Mouse (Mus musculus): Measurements from ENCODE around the gene Csk. TPM values are rescaled to one million over a fixed set of nuclear protein-coding genes. Genes with fewer than 3 reads are reported as not detected.

Csk gene
- polyA plus RNA-seq, 1 experiment, result 51.2 TPM

DNA sequence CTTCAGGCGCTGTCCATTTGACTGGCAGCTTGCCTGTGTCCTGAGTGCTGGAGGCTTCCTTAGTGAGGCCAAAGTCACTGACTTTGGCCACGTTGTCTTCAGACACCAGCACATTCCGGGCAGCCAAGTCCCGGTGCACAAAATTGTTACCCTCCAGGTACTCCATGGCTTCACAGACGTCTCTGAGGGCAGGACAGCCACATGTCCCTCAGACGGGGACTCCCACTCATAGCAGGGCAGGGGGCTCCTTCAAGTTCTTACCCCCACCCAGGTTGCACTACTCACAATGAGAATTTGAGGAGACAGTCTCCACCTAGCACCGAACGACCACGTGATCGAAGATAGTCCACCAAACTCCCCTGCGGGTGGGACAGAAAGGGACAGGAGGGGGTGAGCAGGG, 25.5 kb downstream of the Csk start:
- no peak overlapping the region for H3K27ac ChIP-seq (ENCODE audit: insufficient read depth, low read length)
- no peak for TF ChIP-seq POLR2A (IDR thresholded peaks at IDR 0.05; ENCODE audit: low read depth, low read length)
- no peak for TF ChIP-seq CTCF (IDR thresholded peaks at IDR 0.05; ENCODE audit: borderline replicate concordance, insufficient read depth, low read length)

DNA sequence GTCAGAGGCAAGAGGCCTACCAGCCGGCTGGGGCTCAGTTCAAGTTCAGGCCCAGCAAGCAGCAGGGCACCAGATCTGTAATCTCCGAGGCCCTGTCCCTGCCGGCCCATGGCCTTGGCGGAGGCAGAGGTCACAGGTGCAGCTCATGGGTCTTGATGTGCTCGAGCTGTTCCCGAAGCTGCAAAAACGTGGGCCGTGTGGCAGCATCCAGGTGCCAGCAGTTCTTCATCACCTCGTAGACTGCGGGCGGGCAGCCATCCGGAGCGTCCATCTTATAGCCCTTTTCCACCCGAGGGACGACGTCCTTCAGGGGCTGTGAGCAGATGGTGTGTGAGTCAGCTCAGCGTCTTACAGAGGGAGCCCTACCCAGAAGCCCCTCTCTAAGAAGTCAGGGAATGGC, 26.2 kb downstream of the Csk start:
- Histone ChIP-seq H3K4me1 (ENCODE audit: control insufficient read depth, insufficient read depth, low read length) (peaks cover 8% of the 10 kb centered on the region), H3K4me3 (ENCODE audit: insufficient read depth, low read length) (no peak overlapping the region), H3K27ac (ENCODE audit: insufficient read depth, low read length) (no peak overlapping the region)
- no peak for TF ChIP-seq CTCF (IDR thresholded peaks at IDR 0.05; ENCODE audit: borderline replicate concordance, insufficient read depth, low read length)
- TF ChIP-seq POLR2A (IDR thresholded peaks at IDR 0.05; ENCODE audit: low read depth, low read length), result no peak

More for the DNA sequence above, 25.5 kb downstream of the Csk start:
- Histone ChIP-seq H3K4me1 (ENCODE audit: control insufficient read depth, insufficient read depth, low read length) (peaks cover 8% of the 10 kb centered on the region), H3K4me3 (ENCODE audit: insufficient read depth, low read length) (no peak overlapping the region)

DNA sequence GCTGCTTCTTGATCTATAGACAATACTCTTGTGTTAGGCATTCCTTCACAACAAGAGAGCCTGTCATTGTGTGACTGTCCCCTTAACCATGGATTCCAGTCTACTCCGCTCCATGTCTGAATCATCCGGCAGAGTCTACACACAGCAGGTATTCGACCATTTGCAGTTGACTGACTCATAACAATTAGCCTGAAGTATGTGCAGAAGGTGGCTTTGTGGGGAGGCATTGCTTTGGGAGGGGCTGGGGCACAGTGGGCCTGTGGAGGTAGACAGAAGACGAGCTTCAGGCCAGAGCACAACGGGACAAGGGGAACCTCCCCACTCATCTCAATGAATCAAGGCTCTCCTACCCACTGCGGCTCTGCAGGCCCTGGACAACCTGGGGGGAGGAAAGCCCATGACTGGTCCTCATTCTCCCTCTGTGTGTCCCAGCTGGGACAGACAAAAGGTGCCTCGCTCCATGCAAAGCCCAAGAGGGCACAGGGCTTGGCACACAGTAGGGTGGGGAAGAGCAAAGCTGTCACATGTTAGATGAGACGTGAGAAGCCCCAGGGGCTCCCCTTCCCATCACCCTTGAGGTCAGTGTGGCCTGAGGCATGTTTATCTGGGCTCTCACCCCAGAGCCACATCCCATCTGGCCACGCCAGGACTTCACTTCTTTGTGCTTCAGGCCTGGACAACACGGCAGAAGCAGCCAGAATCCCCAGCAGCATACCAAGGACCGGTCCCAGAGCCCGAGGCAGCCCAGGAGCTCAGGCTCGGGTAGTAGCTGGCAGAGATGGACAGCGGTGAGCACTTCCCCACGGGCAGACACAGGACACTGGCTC, 27.5 kb downstream of the Csk start:
- TF ChIP-seq CTCF (IDR thresholded peaks at IDR 0.05; ENCODE audit: borderline replicate concordance, insufficient read depth, low read length) (no peak), POLR2A (IDR thresholded peaks at IDR 0.05; ENCODE audit: low read depth, low read length) (no peak)
- H3K27ac ChIP-seq (ENCODE audit: insufficient read depth, low read length), result peak overlapping the region; percentile 12; the same call in 1 of the 2 replicates
- H3K4me3 ChIP-seq (ENCODE audit: insufficient read depth, low read length), result no peak overlapping the region
- peaks cover 8% of the 10 kb centered on the region for H3K4me1 ChIP-seq (ENCODE audit: control insufficient read depth, insufficient read depth, low read length)

DNA sequence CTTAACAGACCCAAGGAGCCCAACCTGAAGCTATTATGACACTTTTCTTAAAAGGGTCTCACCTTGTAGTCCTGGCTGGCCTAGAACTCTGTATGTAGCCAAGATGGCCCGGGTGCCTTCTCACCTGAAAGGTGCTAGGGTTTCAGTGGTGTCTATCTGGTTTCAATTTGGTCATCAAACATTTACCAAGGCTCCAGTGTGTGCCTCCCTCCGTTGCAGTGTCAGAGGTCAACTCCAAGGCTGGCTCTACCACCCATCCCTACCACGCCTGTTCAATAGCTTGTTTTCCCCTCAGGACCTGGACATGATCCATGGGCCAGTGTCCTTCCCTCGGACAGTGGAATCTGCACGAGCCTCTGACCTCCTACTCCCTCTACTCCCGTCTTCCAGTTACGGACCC, 29.1 kb downstream of the Csk start:
- Histone ChIP-seq H3K4me3 (ENCODE audit: insufficient read depth, low read length) (no peak overlapping the region), H3K4me1 (ENCODE audit: control insufficient read depth, insufficient read depth, low read length) (peaks cover 8% of the 10 kb centered on the region), H3K27ac (ENCODE audit: insufficient read depth, low read length) (no peak overlapping the region)
- TF ChIP-seq POLR2A (IDR thresholded peaks at IDR 0.05; ENCODE audit: low read depth, low read length) (no peak), CTCF (IDR thresholded peaks at IDR 0.05; ENCODE audit: borderline replicate concordance, insufficient read depth, low read length) (no peak)

DNA sequence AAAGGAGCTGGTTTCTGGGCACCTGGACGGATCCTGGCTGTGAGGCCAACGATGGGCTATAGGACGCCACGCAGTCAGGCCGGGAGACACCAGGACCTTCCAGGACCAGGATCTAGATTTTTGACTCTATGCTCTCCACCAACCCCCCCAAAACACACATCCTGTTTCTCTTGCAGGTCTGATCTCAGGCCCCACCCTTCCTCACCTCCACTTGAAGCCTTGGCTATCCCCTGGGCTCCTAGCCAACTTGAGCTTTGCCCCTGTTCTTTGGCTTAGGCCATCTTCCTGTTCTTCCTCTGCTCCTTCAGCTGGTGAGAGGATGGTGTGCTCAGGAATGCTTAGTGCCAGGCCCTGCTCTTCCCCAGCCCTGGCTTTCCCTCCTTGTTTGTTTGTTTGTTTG, 32.8 kb downstream of the Csk start, which contains the start of gene Lman1l:
TSS of gene Lman1l (minus strand) at position 101 of the 400 bp plus-strand sequence.
- TF ChIP-seq CTCF (IDR thresholded peaks at IDR 0.05; ENCODE audit: borderline replicate concordance, insufficient read depth, low read length), result no peak
- no peak for TF ChIP-seq POLR2A (IDR thresholded peaks at IDR 0.05; ENCODE audit: low read depth, low read length)
- H3K27ac ChIP-seq (ENCODE audit: insufficient read depth, low read length), result no peak within 1 kb of the TSS
- no peak within 1 kb of the TSS for H3K4me3 ChIP-seq (ENCODE audit: insufficient read depth, low read length)
- H3K4me1 ChIP-seq (ENCODE audit: control insufficient read depth, insufficient read depth, low read length), result 0 out of 2 replicates have a peak, but pooled peaks cover 1% of the 10 kb centered on the region

DNA sequence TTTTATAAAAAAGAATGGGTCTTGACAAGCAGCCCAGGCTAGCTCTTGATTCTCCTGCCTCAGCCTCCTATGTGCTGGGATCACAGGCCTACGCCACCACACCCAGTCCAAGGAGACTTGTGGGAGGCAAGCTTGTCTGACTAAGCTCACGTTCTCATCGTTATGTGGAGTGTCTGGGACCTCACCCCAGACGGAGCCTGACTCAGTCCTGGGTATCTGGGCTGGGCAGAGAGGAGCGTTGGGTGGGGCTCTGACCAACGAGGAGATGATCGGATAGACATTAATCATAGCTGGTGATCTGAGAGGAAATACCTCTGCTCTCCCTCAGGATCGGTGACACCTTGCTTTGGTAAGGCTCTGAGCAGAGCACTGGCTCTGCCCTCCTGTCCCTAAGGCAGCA, 34.6 kb downstream of the Csk start:
- Histone ChIP-seq H3K27ac (ENCODE audit: insufficient read depth, low read length) (no peak overlapping the region), H3K4me3 (ENCODE audit: insufficient read depth, low read length) (no peak overlapping the region), H3K4me1 (ENCODE audit: control insufficient read depth, insufficient read depth, low read length) (no peaks in the 10 kb centered on the region)
- TF ChIP-seq POLR2A (IDR thresholded peaks at IDR 0.05; ENCODE audit: low read depth, low read length) (no peak), CTCF (IDR thresholded peaks at IDR 0.05; ENCODE audit: borderline replicate concordance, insufficient read depth, low read length) (no peak)

DNA sequence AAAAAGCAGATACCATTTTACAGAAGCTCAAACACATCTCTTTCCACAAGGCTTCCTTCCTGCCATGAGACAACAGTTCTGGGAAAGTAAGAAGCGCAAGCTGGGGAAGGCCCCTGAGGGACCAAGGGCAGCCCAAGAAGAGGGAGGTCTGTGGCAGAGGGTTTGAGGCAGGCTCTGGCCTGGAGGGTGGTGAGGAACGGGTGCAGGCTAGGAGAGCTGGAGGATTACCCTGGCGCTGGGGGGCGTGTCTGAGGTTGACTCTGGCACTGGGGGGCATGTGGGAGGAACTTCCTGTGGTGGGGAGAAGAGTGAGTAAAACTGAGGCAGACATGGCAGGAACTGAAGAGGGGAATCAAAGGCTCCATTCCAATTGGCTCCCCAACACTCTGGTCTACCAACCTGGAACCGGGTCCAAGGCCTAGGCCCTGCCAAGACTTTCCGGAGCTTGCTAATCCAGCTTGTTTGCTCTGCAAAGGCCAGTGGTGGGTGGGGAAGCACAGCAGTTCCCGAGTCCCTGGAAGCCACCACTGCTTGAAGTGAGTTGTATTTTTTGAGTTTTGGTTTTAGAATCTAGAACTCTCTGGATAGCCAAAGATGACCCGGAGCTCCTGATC, 35.8 kb downstream of the Csk start:
- H3K27ac ChIP-seq (ENCODE audit: insufficient read depth, low read length), result no peak overlapping the region
- 0 out of 2 replicates have a peak, but pooled peaks cover under 1% of the 10 kb centered on the region for H3K4me1 ChIP-seq (ENCODE audit: control insufficient read depth, insufficient read depth, low read length)
- H3K4me3 ChIP-seq (ENCODE audit: insufficient read depth, low read length), result no peak overlapping the region
- TF ChIP-seq POLR2A (IDR thresholded peaks at IDR 0.05; ENCODE audit: low read depth, low read length) (no peak), CTCF (IDR thresholded peaks at IDR 0.05; ENCODE audit: borderline replicate concordance, insufficient read depth, low read length) (no peak)

DNA sequence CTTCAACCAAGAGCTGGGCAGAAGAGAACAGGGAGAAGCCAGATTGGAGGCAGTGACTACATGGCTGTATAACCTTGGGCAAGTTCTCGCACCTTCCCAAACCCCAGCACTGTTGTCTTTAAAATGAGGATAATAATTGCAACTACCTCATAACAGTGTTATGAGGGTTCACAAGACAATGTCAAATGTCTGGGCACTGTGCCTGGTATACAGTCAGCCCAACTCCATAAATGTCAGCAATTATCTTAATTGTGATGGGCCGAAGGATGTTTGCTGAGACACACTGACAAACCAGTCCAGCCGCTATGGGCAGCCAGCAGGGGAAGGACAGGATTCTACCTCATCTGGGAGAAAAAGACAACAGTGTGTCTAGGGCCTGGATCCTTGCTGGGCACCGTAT, 38.6 kb downstream of the Csk start:
- no peak overlapping the region for H3K27ac ChIP-seq (ENCODE audit: insufficient read depth, low read length)
- no peak for TF ChIP-seq POLR2A (IDR thresholded peaks at IDR 0.05; ENCODE audit: low read depth, low read length)
- TF ChIP-seq CTCF (IDR thresholded peaks at IDR 0.05; ENCODE audit: borderline replicate concordance, insufficient read depth, low read length), result no peak
- no peak overlapping the region for H3K4me3 ChIP-seq (ENCODE audit: insufficient read depth, low read length)
- 0 out of 2 replicates have a peak, but pooled peaks cover 2% of the 10 kb centered on the region for H3K4me1 ChIP-seq (ENCODE audit: control insufficient read depth, insufficient read depth, low read length)

DNA sequence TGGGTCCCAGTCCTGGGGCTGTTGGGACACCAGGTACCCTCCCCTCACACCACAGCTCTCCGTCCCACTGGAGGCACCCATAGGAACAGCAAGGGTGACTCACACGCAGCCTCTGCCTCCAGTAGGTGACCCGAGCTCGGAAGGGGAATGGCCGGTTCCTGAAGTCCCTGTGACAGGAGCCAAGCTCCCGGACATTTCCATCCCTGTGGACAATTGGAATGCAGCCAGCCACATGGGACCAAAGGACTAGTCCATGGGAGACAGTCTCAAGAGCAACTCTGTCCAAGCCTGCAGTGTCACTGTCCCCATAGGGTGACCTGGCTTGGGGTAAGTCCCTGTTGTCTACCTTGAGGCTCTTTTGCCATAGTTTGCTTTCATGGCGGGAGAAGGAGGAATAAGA, 39.5 kb downstream of the Csk start:
- Histone ChIP-seq H3K4me3 (ENCODE audit: insufficient read depth, low read length) (no peak overlapping the region), H3K27ac (ENCODE audit: insufficient read depth, low read length) (no peak overlapping the region), H3K4me1 (ENCODE audit: control insufficient read depth, insufficient read depth, low read length) (0 out of 2 replicates have a peak, but pooled peaks cover 2% of the 10 kb centered on the region)
- no peak for TF ChIP-seq CTCF (IDR thresholded peaks at IDR 0.05; ENCODE audit: borderline replicate concordance, insufficient read depth, low read length)
- TF ChIP-seq POLR2A (IDR thresholded peaks at IDR 0.05; ENCODE audit: low read depth, low read length), result no peak

DNA sequence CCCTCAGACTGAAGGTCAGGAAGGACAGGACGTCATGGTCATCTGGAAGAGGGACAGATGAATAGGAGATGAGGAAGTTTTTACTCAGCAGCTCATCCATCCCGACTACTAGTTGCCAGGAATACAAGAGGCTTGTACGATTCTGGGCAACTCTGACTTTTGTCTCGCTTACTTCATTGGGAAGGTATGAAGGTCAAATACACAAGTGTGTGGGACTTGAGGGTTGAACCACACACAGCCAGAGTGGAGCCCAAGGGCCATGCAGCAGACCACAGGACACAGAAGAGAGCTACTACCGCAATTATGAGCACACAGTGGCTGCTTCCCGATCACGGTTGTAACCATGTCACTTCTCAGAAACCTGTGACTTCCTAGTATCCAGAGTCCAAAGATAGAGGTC, 40.8 kb downstream of the Csk start:
- Histone ChIP-seq H3K4me1 (ENCODE audit: control insufficient read depth, insufficient read depth, low read length) (0 out of 2 replicates have a peak, but pooled peaks cover 2% of the 10 kb centered on the region), H3K27ac (ENCODE audit: insufficient read depth, low read length) (no peak overlapping the region), H3K4me3 (ENCODE audit: insufficient read depth, low read length) (no peak overlapping the region)
- no peak for TF ChIP-seq CTCF (IDR thresholded peaks at IDR 0.05; ENCODE audit: borderline replicate concordance, insufficient read depth, low read length)
- TF ChIP-seq POLR2A (IDR thresholded peaks at IDR 0.05; ENCODE audit: low read depth, low read length), result no peak

Data from embryonic fibroblast, embryonic 13.5 days (primary cell).